Mouse (Mus musculus): ENCODE results near the gene Pola1.
"Not testable (repeated sequence)": the region's sequence is repeated elsewhere in the genome, so short reads cannot be mapped to it uniquely, and the experiment has no call there.

Gene Pola1

GRCm38 (mm10) chrX:93429738-93430260, 202.2 kb downstream of the Pola1 start:
- no peak for DNase-seq (ENCODE audit: low spot score in 2 of 2)

GRCm38 (mm10) chrX:93428956-93429737, 202.8 kb downstream of the Pola1 start:
- no peak for DNase-seq (ENCODE audit: low spot score in 2 of 2)

GRCm38 (mm10) chrX:93400871-93401270, 231.1 kb downstream of the Pola1 start:
- DNase-seq (ENCODE audit: low spot score in 2 of 2) = not testable (repeated sequence)

GRCm38 (mm10) chrX:93397089-93397488, 234.9 kb downstream of the Pola1 start:
- no peak for DNase-seq (ENCODE audit: low spot score in 2 of 2)

- DNase-seq (ENCODE audit: low spot score in 2 of 2) = no peak
Measured at GRCm38 (mm10) chrX:93377285-93377972, 254.5 kb downstream of the Pola1 start.

GRCm38 (mm10) chrX:93373503-93373902, 258.5 kb downstream of the Pola1 start:
- no peak for DNase-seq (ENCODE audit: low spot score in 2 of 2)

GRCm38 (mm10) chrX:93369708-93370107, 262.2 kb downstream of the Pola1 start:
- no peak for DNase-seq (ENCODE audit: low spot score in 2 of 2)

- no peak for DNase-seq (ENCODE audit: low spot score in 2 of 2)
Measured at GRCm38 (mm10) chrX:93368211-93368610, 263.7 kb downstream of the Pola1 start.

- no peak for DNase-seq (ENCODE audit: low spot score in 2 of 2)
Measured at GRCm38 (mm10) chrX:93321336-93321735, 310.6 kb downstream of the Pola1 start.

- DNase-seq (ENCODE audit: low spot score in 2 of 2) = no peak
Measured at GRCm38 (mm10) chrX:93319979-93320378, 312.0 kb downstream of the Pola1 start.

GRCm38 (mm10) chrX:93317577-93317976, 314.4 kb downstream of the Pola1 start:
- DNase-seq (ENCODE audit: low spot score in 2 of 2) = no peak

- no peak for DNase-seq (ENCODE audit: low spot score in 2 of 2)
Measured at GRCm38 (mm10) chrX:93305780-93306179, 326.2 kb downstream of the Pola1 start.

GRCm38 (mm10) chrX:93301798-93302197, 330.2 kb downstream of the Pola1 start:
- no peak for DNase-seq (ENCODE audit: low spot score in 2 of 2)

GRCm38 (mm10) chrX:93300183-93300815, 331.7 kb downstream of the Pola1 start:
- DNase-seq (ENCODE audit: low spot score in 2 of 2) = no peak

- DNase-seq (ENCODE audit: low spot score in 2 of 2) = no peak
Measured at GRCm38 (mm10) chrX:93299771-93300170, 332.2 kb downstream of the Pola1 start.

- no peak for DNase-seq (ENCODE audit: low spot score in 2 of 2)
Measured at GRCm38 (mm10) chrX:93299046-93299626, 332.8 kb downstream of the Pola1 start.

- DNase-seq (ENCODE audit: low spot score in 2 of 2) = no peak
Measured at GRCm38 (mm10) chrX:93297001-93297441, 334.9 kb downstream of the Pola1 start.

GRCm38 (mm10) chrX:93295819-93296218, 336.1 kb downstream of the Pola1 start:
- no peak for DNase-seq (ENCODE audit: low spot score in 2 of 2)

GRCm38 (mm10) chrX:93294736-93295490, 337.0 kb downstream of the Pola1 start:
- no peak for DNase-seq (ENCODE audit: low spot score in 2 of 2)

GRCm38 (mm10) chrX:93292031-93292430, 339.9 kb downstream of the Pola1 start:
- DNase-seq (ENCODE audit: low spot score in 2 of 2) = no peak

GRCm38 (mm10) chrX:93289851-93290380, 342.0 kb downstream of the Pola1 start:
- no peak for DNase-seq (ENCODE audit: low spot score in 2 of 2)
